Mouse (Mus musculus): ENCODE measurements around the gene Doc2g. TPM values are rescaled to one million over a fixed set of nuclear protein-coding genes. Genes with fewer than 3 reads are reported as not detected.

The Doc2g gene
- total RNA-seq, 2 experiments from 2014 or later, result 0.79 to 0.82 TPM

- DNase-seq, result no peak
- intact Hi-C loops (cut with DNase I), result no loop called here
Observed at GRCm38 (mm10) chr19:3988066-3988465, 15.0 kb upstream of the Doc2g start.

GRCm38 (mm10) chr19:3988750-3989149 is 14.4 kb upstream of the Doc2g start:
- intact Hi-C loops (cut with DNase I), result no loop called here
- DNase-seq, result no peak

GRCm38 (mm10) chr19:3990804-3991203 is 12.3 kb upstream of the Doc2g start:
- no peak for DNase-seq
- intact Hi-C loops (cut with DNase I), result no loop called here

- intact Hi-C loops (cut with DNase I), result no loop called here
- DNase-seq, result no peak
Observed at GRCm38 (mm10) chr19:3991562-3991961, 11.6 kb upstream of the Doc2g start.

GRCm38 (mm10) chr19:3991966-3992365 is 11.1 kb upstream of the Doc2g start:
- DNase-seq, result no peak

GRCm38 (mm10) chr19:3992416-3992815 is 10.7 kb upstream of the Doc2g start, which contains the start of gene Tbx10:
Gene Tbx10 (plus strand): TSS chr19:3992752.
- intact Hi-C loops (cut with DNase I), result no loop called here
- no peak for DNase-seq

More at GRCm38 (mm10) chr19:3991966-3992365, 11.1 kb upstream of the Doc2g start:
- intact Hi-C loops (cut with DNase I), result no loop called here

GRCm38 (mm10) chr19:3994932-3995331 is 8.2 kb upstream of the Doc2g start:
- intact Hi-C loops (cut with DNase I), result no loop called here
- no peak for DNase-seq

- intact Hi-C loops (cut with DNase I), result no loop called here
- no peak for DNase-seq
Observed at GRCm38 (mm10) chr19:3995505-3995904, 7.6 kb upstream of the Doc2g start.

- DNase-seq, result no peak
- intact Hi-C loops (cut with DNase I), result no loop called here
Observed at GRCm38 (mm10) chr19:3996106-3996505, 7.0 kb upstream of the Doc2g start.

- intact Hi-C loops (cut with DNase I), result no loop called here
- no peak for DNase-seq
Observed at GRCm38 (mm10) chr19:3996747-3997146, 6.4 kb upstream of the Doc2g start.

- intact Hi-C loops (cut with DNase I), result no loop called here
- no peak for DNase-seq
Observed at GRCm38 (mm10) chr19:3997231-3997630, 5.9 kb upstream of the Doc2g start.

GRCm38 (mm10) chr19:3998335-3998734 is 4.8 kb upstream of the Doc2g start:
- intact Hi-C loops (cut with DNase I), result no loop called here
- DNase-seq, result no peak

GRCm38 (mm10) chr19:3999121-3999730 is 3.9 kb upstream of the Doc2g start:
- no peak for DNase-seq
- intact Hi-C loops (cut with DNase I), result no loop called here

- intact Hi-C loops (cut with DNase I), result no loop called here
- peak; percentile 93 to 95 for DNase-seq
Observed at GRCm38 (mm10) chr19:4000119-4000900, 2.8 kb upstream of the Doc2g start, which contains the start of the genes Nudt8 and Gm49405. Gene Nudt8 (plus strand): TSS chr19:4000580. Gene Gm49405 (plus strand): TSS chr19:4000626.

- DNase-seq, result no peak
- intact Hi-C loops (cut with DNase I), result no loop called here
Observed at GRCm38 (mm10) chr19:4000949-4001525, 2.1 kb upstream of the Doc2g start.

- no peak for DNase-seq
- intact Hi-C loops (cut with DNase I), result no loop called here
Observed at GRCm38 (mm10) chr19:4001752-4002151, 1.4 kb upstream of the Doc2g start.

- intact Hi-C loops (cut with DNase I), result no loop called here
- no peak for DNase-seq
Observed at GRCm38 (mm10) chr19:4003641-4004040, 528 bp downstream of the Doc2g start.

- DNase-seq, result peak in 1 of 2 experiments; percentile 13
- intact Hi-C loops (cut with DNase I), result no loop called here
Observed at GRCm38 (mm10) chr19:4004331-4004730, 1.2 kb downstream of the Doc2g start.

- intact Hi-C loops (cut with DNase I), result no loop called here
- DNase-seq, result no peak
Observed at GRCm38 (mm10) chr19:4005091-4005490, 2.0 kb downstream of the Doc2g start.

- intact Hi-C loops (cut with DNase I), result no loop called here
- no peak for DNase-seq
Observed at GRCm38 (mm10) chr19:4005971-4006370, 2.9 kb downstream of the Doc2g start.

- DNase-seq, result no peak
- intact Hi-C loops (cut with DNase I), result loop anchor here (10.0 kb wide), 1 partner anchor 214 kb away; no protein-coding TSS in a partner anchor
Observed at GRCm38 (mm10) chr19:4011086-4011485, 8.0 kb downstream of the Doc2g start.

Measured in gastrocnemius, postnatal 36 days (tissue).